Mouse (Mus musculus) T-helper 2 cell (primary cell): ENCODE data around the gene Fam53b.
"Not testable (repeated sequence)": the region's sequence is repeated elsewhere in the genome, so short reads cannot be mapped to it uniquely, and the experiment has no call there.

Source experiments
- in situ Hi-C: fragments of 300-600 bp; cut with MboI, MseI; formaldehyde crosslinking; loops from one replicate; pipeline ENCODE4 v1.15.1; 2025; ENCODE audit warnings: high pct_unique_total_duplicates

The Fam53b gene

GRCm38 (mm10) chr7:132689722-132690121 lies 124.0 kb downstream of the Fam53b start:
- in situ Hi-C loops, result no loop called here

GRCm38 (mm10) chr7:132688721-132689120 lies 125.0 kb downstream of the Fam53b start:
- in situ Hi-C loops, result no loop called here

GRCm38 (mm10) chr7:132687897-132688296 lies 125.8 kb downstream of the Fam53b start:
- in situ Hi-C loops, result no loop called here

- in situ Hi-C loops, result no loop called here
These were observed 127.2 kb downstream of the Fam53b start for GRCm38 (mm10) chr7:132686515-132686914.

GRCm38 (mm10) chr7:132683923-132684322 lies 129.8 kb downstream of the Fam53b start:
- in situ Hi-C loops, result no loop called here

GRCm38 (mm10) chr7:132682901-132683300 lies 130.8 kb downstream of the Fam53b start:
- in situ Hi-C loops, result no loop called here

GRCm38 (mm10) chr7:132682336-132682735 lies 131.3 kb downstream of the Fam53b start:
- in situ Hi-C loops, result no loop called here

GRCm38 (mm10) chr7:132681831-132682230 lies 131.9 kb downstream of the Fam53b start:
- in situ Hi-C loops, result no loop called here

GRCm38 (mm10) chr7:132681296-132681695 lies 132.4 kb downstream of the Fam53b start:
- in situ Hi-C loops, result no loop called here

GRCm38 (mm10) chr7:132679549-132679948 lies 134.1 kb downstream of the Fam53b start:
- in situ Hi-C loops, result no loop called here

GRCm38 (mm10) chr7:132679117-132679516 lies 134.6 kb downstream of the Fam53b start:
- in situ Hi-C loops, result no loop called here

- in situ Hi-C loops, result no loop called here
These were observed 137.8 kb downstream of the Fam53b start for GRCm38 (mm10) chr7:132675922-132676321.

- in situ Hi-C loops, result no loop called here
These were observed 139.5 kb downstream of the Fam53b start for GRCm38 (mm10) chr7:132673931-132674755.

GRCm38 (mm10) chr7:132672481-132672959 lies 141.2 kb downstream of the Fam53b start:
- in situ Hi-C loops, result no loop called here

GRCm38 (mm10) chr7:132670863-132671165 lies 142.9 kb downstream of the Fam53b start:
- in situ Hi-C loops, result no loop called here

- in situ Hi-C loops, result no loop called here
These were observed 143.5 kb downstream of the Fam53b start for GRCm38 (mm10) chr7:132669999-132670862.

GRCm38 (mm10) chr7:132668604-132669003 lies 145.1 kb downstream of the Fam53b start:
- in situ Hi-C loops, result no loop called here

- in situ Hi-C loops, result no loop called here
These were observed 147.2 kb downstream of the Fam53b start for GRCm38 (mm10) chr7:132666516-132666915.

- in situ Hi-C loops, result no loop called here
These were observed 147.9 kb downstream of the Fam53b start for GRCm38 (mm10) chr7:132665664-132666382.

GRCm38 (mm10) chr7:132664815-132665214 lies 148.9 kb downstream of the Fam53b start:
- in situ Hi-C loops, result no loop called here

- in situ Hi-C loops, result not testable (repeated sequence)
These were observed 150.9 kb downstream of the Fam53b start for GRCm38 (mm10) chr7:132662831-132663230.
